Mouse (Mus musculus) heart, adult 2 months (tissue): Measurements from ENCODE around the gene Nrbp1.

Experiments
- CTCF ChIP-seq: fragments of 200-600 bp; IDR thresholded peaks from 2 replicates; pipeline ENCODE4 v1.8.1; 2022; ENCODE audit warnings: antibody characterized with exemption, mild to moderate bottlenecking, moderate library complexity
- POLR2A ChIP-seq: fragments of 200-500 bp; IDR thresholded peaks from 2 replicates; pipeline ENCODE4 v1.6.1; 2011; ENCODE audit warnings: mild to moderate bottlenecking, low read depth, low read length, control low read depth; ENCODE audit not compliant: insufficient read depth

DNA sequence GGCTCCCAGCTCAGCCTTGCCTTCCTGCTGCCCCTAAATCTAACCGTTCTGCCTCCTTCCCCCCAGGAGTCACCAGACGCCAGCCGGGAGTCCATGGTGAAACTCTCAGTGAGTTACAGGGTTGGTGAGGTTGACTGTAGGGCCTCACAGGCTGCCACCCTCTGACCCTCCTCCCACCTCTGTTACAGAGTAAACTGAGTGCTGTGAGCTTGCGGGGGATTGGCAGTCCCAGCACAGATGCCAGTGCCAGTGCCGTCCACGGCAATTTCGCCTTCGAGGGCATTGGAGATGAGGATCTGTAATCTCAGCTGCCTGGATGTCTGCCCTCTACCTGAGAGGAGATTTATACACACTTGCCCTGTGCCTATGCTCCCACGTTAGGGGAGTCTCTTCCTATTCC, 42.5 kb upstream of the Nrbp1 start:
- TF ChIP-seq CTCF = no peak
- 0 out of 2 replicates have a peak, but pooled peaks have one; percentile 25 for TF ChIP-seq POLR2A
